Comparison of ENCODE assay signal across 24 mouse cellular contexts in the genomic region with DNA sequence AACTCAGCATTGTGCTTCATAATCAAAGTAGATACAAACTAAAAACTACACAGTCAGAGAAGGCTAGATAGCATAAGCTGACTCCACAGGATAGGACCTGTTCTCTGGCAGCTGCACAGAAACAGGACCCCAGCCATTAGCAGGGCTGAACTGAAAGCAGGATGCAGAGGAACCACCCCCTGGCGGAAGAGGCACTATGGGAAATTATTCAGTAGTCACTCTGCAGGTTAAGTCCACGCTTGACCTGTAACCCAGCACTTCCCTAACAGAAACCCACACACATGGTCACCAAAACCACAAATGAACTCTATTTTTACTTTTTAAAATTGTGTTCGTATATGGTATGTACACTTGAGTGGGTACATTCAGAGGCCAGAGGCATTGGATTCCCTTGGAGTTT. TPM values are rescaled to one million over a fixed set of nuclear protein-coding genes. Genes with fewer than 3 reads are reported as not detected.
DNase-seq lines count a peak whose midpoint lies in the region; ATAC-seq lines count a peak whose summit lies in the region.
"Had no signal": no experiment of that assay in that cellular context is flagged by ENCODE, and none has a peak within 500 bp of the region (broad histone marks: within the 10 kb centered on the region; RNA-seq: fewer than 3 reads in every experiment).

No protein-coding gene starts in this region.

- peaks cover 53% of the 10 kb centered on the region for H3K36me3 ChIP-seq in megakaryocyte, embryonic 14.5 days (replicated peaks; ENCODE audit: low read length)
- H3K36me3 ChIP-seq: hindbrain, embryonic 15.5 days had no signal

- peak overlapping the region; percentile 18 for H3K4me3 ChIP-seq in megakaryocyte, embryonic 14.5 days (replicated peaks)
- H3K4me3 ChIP-seq: forebrain, embryonic 10.5 days; forebrain, embryonic 13.5 days; heart, adult 2 months; heart, embryonic 10.5 days; heart, embryonic 13.5 days; hindbrain, embryonic 15.5 days had no signal

- peak; percentile 32 to 42 for DNase-seq in B cell, adult 2 months
- DNase-seq in left cerebral cortex, postnatal 36 days (ENCODE audit: low spot score in 2 of 2), result no peak
- no peak for DNase-seq in adrenal gland, postnatal 36 days
- no peak for DNase-seq in right cerebral cortex, postnatal 36 days (ENCODE audit: low spot score in 2 of 2)
- DNase-seq: adrenal gland, adult 2 months; adrenal gland, postnatal 14 days; cerebellum, adult 11-12 months; cerebellum, adult 8-10 months; cerebellum, postnatal 10 days; cerebellum, postnatal 36 days; gastrocnemius, postnatal 10 days; gastrocnemius, postnatal 36 days; heart, adult 2 months; heart, postnatal 14 days; heart, postnatal 4 days had no signal

- no peaks in the 10 kb centered on the region for H3K27me3 ChIP-seq in megakaryocyte, embryonic 14.5 days (replicated peaks)
- H3K27me3 ChIP-seq: forebrain, embryonic 13.5 days; heart, embryonic 13.5 days; hindbrain, embryonic 15.5 days had no signal

- intact Hi-C loops in left cerebral cortex, postnatal 36 days (cut with DNase I), result no loop called here

- no peak for ATAC-seq in megakaryocyte, adult 5-6 weeks (ENCODE audit: poor library complexity, severe bottlenecking)
- peak; percentile 40; the same call in 1 of the 2 replicates for ATAC-seq in monocyte, adult 5-6 weeks (replicated peaks; ENCODE audit: insufficient number of reproducible peaks, low FRiP score, low TSS enrichment, poor library complexity, severe bottlenecking)
- ATAC-seq: forebrain, embryonic 13.5 days; forebrain, embryonic 16.5 days had no signal

- peaks cover 38% of the 10 kb centered on the region for H3K4me1 ChIP-seq in megakaryocyte, embryonic 14.5 days
- H3K4me1 ChIP-seq: forebrain, embryonic 10.5 days; forebrain, embryonic 13.5 days; heart, embryonic 10.5 days; heart, embryonic 13.5 days; hindbrain, embryonic 15.5 days had no signal

- H3K9me3 ChIP-seq in megakaryocyte, embryonic 14.5 days, result peaks cover 4% of the 10 kb centered on the region; the same call in 1 of the 2 replicates
- H3K9me3 ChIP-seq: forebrain, embryonic 10.5 days; forebrain, embryonic 13.5 days; heart, embryonic 10.5 days; heart, embryonic 13.5 days; hindbrain, embryonic 15.5 days had no signal

RNA-seq across cellular contexts. Expression of a gene that starts 16.5 kb away (rescaled TPM):
- 8.8 and 24.8 TPM in 2 replicates for polyA plus RNA-seq in megakaryocyte, embryonic 14.5 days (2012; ENCODE audit: insufficient read depth, low replicate concordance)
- total RNA-seq in megakaryocyte, adult 5-6 weeks (2015), result 7.9 and 12.8 TPM in 2 replicates
- 9.1 and 16.1 TPM in 2 replicates for total RNA-seq in megakaryocyte, adult 5-6 weeks (2017)
- total RNA-seq in monocyte, adult 5-6 weeks (2017), result 3.5 to 7.1 TPM (median 3.8 TPM) in 3 replicates
- total RNA-seq in left cerebral cortex, postnatal 36 days (2021), result 10 to 100 TPM; 46.1 to 58.0 TPM
- total RNA-seq in adrenal gland, postnatal 36 days (2021), result 10 to 100 TPM; 20.6 to 46.0 TPM

RNA-seq across cellular contexts. Expression of a gene that starts 22.4 kb away (rescaled TPM):
- 1.9 and 3.1 TPM in 2 replicates for polyA plus RNA-seq in megakaryocyte, embryonic 14.5 days (2012; ENCODE audit: insufficient read depth, low replicate concordance)
- 1.0 and 1.6 TPM in 2 replicates for total RNA-seq in megakaryocyte, adult 5-6 weeks (2015)
- total RNA-seq in megakaryocyte, adult 5-6 weeks (2017), result 0.04 and 0.15 TPM in 2 replicates
- total RNA-seq in monocyte, adult 5-6 weeks (2017), result 1.0 to 2.1 TPM (median 1.4 TPM) in 3 replicates
- total RNA-seq in left cerebral cortex, postnatal 36 days (2021), result 1 to 10 TPM; 1.4 to 1.5 TPM
- total RNA-seq in adrenal gland, postnatal 36 days (2021), result 1 to 10 TPM in 1 of 2 experiments, under 1 TPM in 1; 0.99 to 1.2 TPM

RNA-seq across cellular contexts. Expression of a gene that starts 28.2 kb away (rescaled TPM):
- polyA plus RNA-seq in megakaryocyte, embryonic 14.5 days (2012; ENCODE audit: insufficient read depth, low replicate concordance), result 22.6 and 23.9 TPM in 2 replicates
- total RNA-seq in megakaryocyte, adult 5-6 weeks (2015), result 18.9 and 20.3 TPM in 2 replicates
- 3.7 and 6.0 TPM in 2 replicates for total RNA-seq in megakaryocyte, adult 5-6 weeks (2017)
- 1.3 to 10.0 TPM (median 7.0 TPM) in 3 replicates for total RNA-seq in monocyte, adult 5-6 weeks (2017)
- total RNA-seq in left cerebral cortex, postnatal 36 days (2021), result 10 to 100 TPM; 33.3 to 36.4 TPM
- 100 to 1,000 TPM; 106 to 124 TPM for total RNA-seq in adrenal gland, postnatal 36 days (2021)

RNA-seq across cellular contexts. Expression of a gene that starts 34.5 kb away (rescaled TPM):
- polyA plus RNA-seq in megakaryocyte, embryonic 14.5 days (2012; ENCODE audit: insufficient read depth, low replicate concordance), result 77.6 and 205 TPM in 2 replicates
- total RNA-seq in megakaryocyte, adult 5-6 weeks (2015), result 1.8 and 3.5 TPM in 2 replicates
- 3.1 and 4.1 TPM in 2 replicates for total RNA-seq in megakaryocyte, adult 5-6 weeks (2017)
- total RNA-seq in monocyte, adult 5-6 weeks (2017), result 1.1 to 5.7 TPM (median 1.6 TPM) in 3 replicates
- 10 to 100 TPM; 23.5 to 29.8 TPM for total RNA-seq in left cerebral cortex, postnatal 36 days (2021)
- total RNA-seq in adrenal gland, postnatal 36 days (2021), result 100 to 1,000 TPM; 340 to 398 TPM

RNA-seq across cellular contexts. Expression of a gene that starts 41.7 kb away (rescaled TPM):
- 48.5 and 65.5 TPM in 2 replicates for polyA plus RNA-seq in megakaryocyte, embryonic 14.5 days (2012; ENCODE audit: insufficient read depth, low replicate concordance)
- 44.2 and 45.2 TPM in 2 replicates for total RNA-seq in megakaryocyte, adult 5-6 weeks (2015)
- total RNA-seq in megakaryocyte, adult 5-6 weeks (2017), result 33.8 and 36.5 TPM in 2 replicates
- 13.5 to 34.1 TPM (median 18.4 TPM) in 3 replicates for total RNA-seq in monocyte, adult 5-6 weeks (2017)
- total RNA-seq in left cerebral cortex, postnatal 36 days (2021), result 100 to 1,000 TPM; 106 to 120 TPM
- total RNA-seq in adrenal gland, postnatal 36 days (2021), result 100 to 1,000 TPM in 1 of 2 experiments, 10 to 100 TPM in 1; 96.8 to 117 TPM

Comparison
In these comparisons a context has a peak if more than half of its experiments do, and no peak if none do; other contexts are left out.
1. DNase-seq: peak in B cell, adult 2 months (2 of 2); none in left cerebral cortex, postnatal 36 days (0 of 2), adrenal gland, postnatal 36 days (0 of 2) and right cerebral cortex, postnatal 36 days (0 of 2).